Mouse (Mus musculus): ENCODE results near the gene Chrnb1.

Gene Chrnb1

GRCm38 (mm10) chr11:69778258-69778982 is 17.3 kb downstream of the Chrnb1 start:
- in situ Hi-C loops (cut with MboI; ENCODE audit: unreplicated experiment in 2 of 2) = no loop called here

DNA sequence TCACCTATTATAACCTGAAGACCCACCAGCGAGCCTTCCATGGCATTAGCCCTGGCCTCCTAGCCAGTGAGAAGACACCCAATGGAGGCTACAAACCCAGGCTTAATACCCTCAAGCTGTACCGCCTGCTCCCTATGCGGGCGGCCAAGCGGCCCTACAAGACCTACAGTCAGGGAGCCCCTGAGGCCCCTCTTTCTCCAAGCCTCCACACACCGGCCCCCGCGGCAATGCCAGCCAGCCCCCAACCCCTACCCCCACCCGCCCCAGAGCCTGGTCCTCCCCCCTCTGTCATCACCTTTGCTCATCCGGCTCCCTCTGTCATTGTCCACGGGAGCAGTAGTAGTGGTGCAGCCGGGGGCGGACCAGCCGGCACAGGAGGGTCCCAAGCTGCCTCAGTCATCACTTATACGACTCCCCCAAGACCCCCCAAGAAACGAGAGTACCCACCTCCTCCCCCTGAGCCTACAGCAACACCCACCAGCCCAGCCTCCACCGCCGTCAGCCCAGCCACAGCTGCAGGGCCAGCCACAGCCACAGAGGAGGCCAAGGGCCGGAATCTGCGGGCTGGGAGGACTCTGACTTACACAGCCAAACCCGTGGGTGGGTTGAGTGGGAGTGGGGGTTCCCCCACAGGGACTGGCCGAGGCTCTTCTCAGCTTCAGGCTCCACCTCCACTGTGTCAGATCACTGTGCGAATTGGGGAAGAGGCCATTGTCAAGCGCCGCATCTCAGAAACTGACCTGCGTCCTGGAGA is 18.1 kb downstream of the Chrnb1 start:
- in situ Hi-C loops (cut with MboI; ENCODE audit: unreplicated experiment in 2 of 2) = no loop called here

DNA sequence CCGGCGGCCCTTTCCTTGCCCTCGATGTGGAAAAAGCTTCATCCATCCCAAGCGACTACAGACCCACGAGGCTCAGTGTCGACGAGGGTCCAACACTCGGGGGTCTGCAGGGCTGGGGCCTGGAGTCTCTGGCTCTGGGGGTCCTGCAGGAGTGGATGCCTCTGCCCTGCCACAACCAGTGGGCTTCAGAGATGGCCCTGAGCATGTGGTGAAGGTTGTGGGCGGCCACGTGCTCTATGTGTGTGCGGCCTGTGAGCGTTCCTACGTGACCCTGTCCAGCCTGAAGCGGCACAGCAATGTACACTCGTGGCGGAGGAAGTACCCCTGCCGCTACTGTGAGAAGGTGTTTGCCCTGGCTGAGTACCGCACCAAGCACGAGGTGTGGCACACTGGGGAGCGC is 19.3 kb downstream of the Chrnb1 start:
- in situ Hi-C loops (cut with MboI; ENCODE audit: unreplicated experiment in 2 of 2) = no loop called here

- in situ Hi-C loops (cut with MboI; ENCODE audit: unreplicated experiment in 2 of 2) = no loop called here
Measured at GRCm38 (mm10) chr11:69775716-69776115, 20.0 kb downstream of the Chrnb1 start.

GRCm38 (mm10) chr11:69774961-69775360 is 20.8 kb downstream of the Chrnb1 start:
- in situ Hi-C loops (cut with MboI; ENCODE audit: unreplicated experiment in 2 of 2) = no loop called here

DNA sequence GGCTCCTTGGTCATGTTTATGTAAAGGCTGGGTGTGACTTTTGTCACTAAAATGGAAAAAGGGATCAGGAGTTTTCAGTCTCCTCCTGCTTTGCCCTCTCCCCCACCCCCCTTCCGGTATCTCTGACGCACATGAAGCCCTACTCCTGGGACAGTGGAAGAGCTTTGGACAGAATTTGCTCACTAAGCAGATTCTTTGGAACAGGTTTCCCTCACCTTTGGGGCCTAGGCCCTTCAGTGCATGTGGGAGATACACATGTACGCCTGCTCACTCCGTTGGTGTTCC is 28.2 kb downstream of the Chrnb1 start:
- in situ Hi-C loops (cut with MboI; ENCODE audit: unreplicated experiment in 2 of 2) = no loop called here

DNA sequence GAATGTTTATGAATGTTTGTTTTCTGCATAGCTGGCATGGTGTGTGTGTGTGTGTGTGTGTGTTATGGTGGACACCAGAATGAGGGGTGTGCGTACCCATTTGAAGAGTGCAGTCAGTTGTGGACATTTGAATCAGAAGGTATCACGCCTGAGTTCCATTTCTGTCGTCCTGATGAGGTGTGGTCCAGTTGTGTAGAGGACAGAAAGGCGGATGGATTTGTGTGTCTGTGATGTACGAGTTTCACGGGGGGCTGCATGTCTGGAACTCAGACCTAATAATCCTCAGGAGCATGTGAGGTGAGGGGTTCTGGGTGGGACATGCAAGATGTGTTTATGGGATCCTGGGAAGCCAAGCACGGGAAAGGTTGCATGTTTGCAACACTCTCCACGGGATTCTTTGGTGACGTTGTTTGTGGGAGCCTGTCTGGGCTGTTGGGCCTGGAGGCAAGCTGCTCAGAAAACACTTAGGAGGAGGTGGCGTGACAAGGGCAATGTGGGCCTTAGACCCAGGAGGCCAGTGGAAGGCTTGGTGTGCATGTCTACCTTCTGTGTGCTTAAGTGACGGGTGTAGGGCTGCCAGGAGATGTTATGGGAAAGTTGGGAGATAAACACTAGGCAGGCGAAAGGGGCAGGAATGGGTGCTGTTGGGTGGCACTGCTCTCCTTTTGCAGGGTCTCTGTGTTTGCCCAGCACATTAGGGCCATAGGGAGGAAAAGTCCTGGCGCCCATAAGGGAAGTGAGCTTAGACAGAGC is 28.7 kb downstream of the Chrnb1 start:
- in situ Hi-C loops (cut with MboI; ENCODE audit: unreplicated experiment in 2 of 2) = no loop called here

DNA sequence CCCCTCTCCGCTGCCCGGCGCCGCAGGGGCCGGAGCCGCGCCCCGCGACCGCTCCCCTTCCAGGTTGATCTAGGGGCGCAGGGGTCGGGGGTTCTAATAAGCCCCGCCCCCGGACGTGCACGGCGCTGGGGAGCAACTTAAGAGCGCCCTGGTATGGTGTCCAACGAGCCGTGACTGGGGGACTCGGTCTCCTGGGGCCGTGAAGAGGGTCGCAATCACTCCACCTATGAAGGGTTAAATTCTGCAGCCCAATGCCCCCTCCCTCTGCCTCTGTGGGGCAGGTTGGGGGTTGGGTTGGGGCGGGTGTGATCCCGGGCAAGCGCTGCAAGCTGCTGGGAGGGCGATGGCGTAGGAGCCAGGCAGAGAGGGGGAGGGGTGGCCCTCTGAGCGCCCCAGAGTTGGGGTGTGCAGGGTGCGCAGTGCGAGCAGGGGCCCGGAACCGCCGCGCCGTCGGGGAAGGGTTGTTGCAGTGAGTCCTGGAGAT is 29.6 kb downstream of the Chrnb1 start:
- in situ Hi-C loops (cut with MboI; ENCODE audit: unreplicated experiment in 2 of 2) = no loop called here

- in situ Hi-C loops (cut with MboI; ENCODE audit: unreplicated experiment in 2 of 2) = no loop called here
Measured at GRCm38 (mm10) chr11:69765221-69766125, 30.3 kb downstream of the Chrnb1 start, which contains the start of gene Zbtb4. Gene Zbtb4, plus strand, starts transcription at chr11:69765912.

- in situ Hi-C loops (cut with MboI; ENCODE audit: unreplicated experiment in 2 of 2) = no loop called here
Measured at GRCm38 (mm10) chr11:69763551-69763950, 32.2 kb downstream of the Chrnb1 start.

GRCm38 (mm10) chr11:69761868-69762267 is 33.9 kb downstream of the Chrnb1 start, which contains the start of gene Slc35g3:
Gene Slc35g3, minus strand, starts transcription at chr11:69761968.
- in situ Hi-C loops (cut with MboI; ENCODE audit: unreplicated experiment in 2 of 2) = no loop called here

- in situ Hi-C loops (cut with MboI; ENCODE audit: unreplicated experiment in 2 of 2) = no loop called here
Measured at GRCm38 (mm10) chr11:69760901-69761200, 34.9 kb downstream of the Chrnb1 start.

- in situ Hi-C loops (cut with MboI; ENCODE audit: unreplicated experiment in 2 of 2) = no loop called here
Measured at GRCm38 (mm10) chr11:69760160-69760900, 35.4 kb downstream of the Chrnb1 start.

DNA sequence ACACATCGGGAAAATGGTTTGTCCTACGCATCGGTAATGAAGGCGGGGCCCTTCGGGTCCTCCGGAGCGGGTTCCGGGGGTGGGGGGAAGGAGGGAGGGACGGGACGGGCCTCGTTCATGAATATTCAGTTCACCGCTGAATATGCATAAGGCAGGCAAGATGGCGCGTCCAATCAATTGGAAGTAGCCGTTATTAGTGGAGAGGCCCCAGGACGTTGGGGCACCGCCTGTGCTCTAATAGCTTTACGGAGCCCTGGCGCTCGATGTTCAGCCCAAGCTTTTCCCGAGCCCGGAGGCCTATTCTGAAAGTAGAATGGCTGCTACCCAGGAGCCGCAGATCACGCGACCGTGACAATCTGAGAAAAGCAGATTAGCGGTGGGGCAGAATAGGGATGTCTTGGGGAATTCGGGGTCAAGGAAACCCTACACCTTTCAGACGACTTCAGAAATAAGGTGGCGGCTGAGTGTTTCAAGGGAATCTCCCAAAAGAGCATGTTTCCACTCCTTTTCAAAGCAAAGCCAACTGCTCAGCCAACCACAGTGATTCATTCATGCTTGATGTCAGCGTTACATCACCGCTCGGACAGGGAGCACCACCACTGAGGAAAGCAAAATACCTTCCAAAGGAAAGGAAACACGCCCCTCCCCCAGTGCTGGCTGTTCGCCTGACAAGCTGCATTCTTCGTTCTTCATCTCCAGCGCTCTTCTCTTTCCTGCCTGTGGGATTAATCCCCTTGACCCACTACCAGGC is 36.6 kb downstream of the Chrnb1 start:
- in situ Hi-C loops (cut with MboI; ENCODE audit: unreplicated experiment in 2 of 2) = loop anchor here (5.0 to 10.0 kb wide), 4 partner anchors 43 to 124 kb away; partner anchors contain the start of genes Fgf11 (in 2 of the 2), Eif4a1 (in 1 of the 2), Fxr2 (in 1 of the 2) and Tmem95 (in 1 of the 2)

DNA sequence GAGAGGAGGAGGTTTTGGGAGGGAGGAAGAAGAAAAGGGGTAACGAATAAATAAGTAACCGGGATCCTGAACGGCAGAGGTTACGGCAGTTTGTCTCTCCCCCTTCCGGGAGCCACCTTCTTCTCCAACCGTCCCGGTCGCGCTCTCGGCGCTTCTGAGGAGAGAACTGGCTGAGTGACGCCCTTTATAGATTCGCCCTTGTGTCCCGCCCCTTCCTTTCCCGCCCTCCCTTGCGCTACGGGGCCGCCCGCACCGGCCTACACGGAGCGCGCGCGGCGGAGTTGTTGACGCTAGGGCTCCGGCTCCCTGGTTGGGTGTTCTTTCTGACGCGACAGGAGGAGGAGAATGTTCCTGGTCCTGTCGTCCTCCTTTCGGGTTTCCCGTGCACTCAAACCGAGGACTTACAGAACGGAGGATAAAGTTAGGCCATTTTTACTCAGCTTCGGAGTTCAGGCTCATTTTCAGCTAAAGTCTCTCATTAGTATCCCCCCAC is 37.2 kb downstream of the Chrnb1 start, which contains the start of gene Polr2a:
TSS of gene Polr2a (minus strand) at position 160 of the 493 bp plus-strand sequence.
- in situ Hi-C loops (cut with MboI; ENCODE audit: unreplicated experiment in 2 of 2) = loop anchor here (5.0 to 10.0 kb wide), 4 partner anchors 44 to 124 kb away; partner anchors contain the start of genes Fgf11 (in 2 of the 2), Eif4a1 (in 1 of the 2), Fxr2 (in 1 of the 2) and Tmem95 (in 1 of the 2)

GRCm38 (mm10) chr11:69758090-69758456 is 37.7 kb downstream of the Chrnb1 start:
- in situ Hi-C loops (cut with MboI; ENCODE audit: unreplicated experiment in 2 of 2) = loop anchor here (5.0 to 10.0 kb wide), 4 partner anchors 44 to 123 kb away; partner anchors contain the start of genes Fgf11 (in 2 of the 2), Eif4a1 (in 1 of the 2), Fxr2 (in 1 of the 2) and Tmem95 (in 1 of the 2)

- in situ Hi-C loops (cut with MboI; ENCODE audit: unreplicated experiment in 2 of 2) = loop anchor here (5.0 to 10.0 kb wide), 4 partner anchors 45 to 123 kb away; partner anchors contain the start of genes Fgf11 (in 2 of the 2), Eif4a1 (in 1 of the 2), Fxr2 (in 1 of the 2) and Tmem95 (in 1 of the 2)
Measured at GRCm38 (mm10) chr11:69757303-69758089, 38.2 kb downstream of the Chrnb1 start.
